Mouse (Mus musculus): ENCODE data around the gene Rnf113a2. TPM values are rescaled to one million over a fixed set of nuclear protein-coding genes. Genes with fewer than 3 reads are reported as not detected.

The Rnf113a2 gene
- 28.4 and 33.5 TPM in 2 replicates for total RNA-seq (2015)
- total RNA-seq (2017) = 27.4 and 31.9 TPM in 2 replicates

DNA sequence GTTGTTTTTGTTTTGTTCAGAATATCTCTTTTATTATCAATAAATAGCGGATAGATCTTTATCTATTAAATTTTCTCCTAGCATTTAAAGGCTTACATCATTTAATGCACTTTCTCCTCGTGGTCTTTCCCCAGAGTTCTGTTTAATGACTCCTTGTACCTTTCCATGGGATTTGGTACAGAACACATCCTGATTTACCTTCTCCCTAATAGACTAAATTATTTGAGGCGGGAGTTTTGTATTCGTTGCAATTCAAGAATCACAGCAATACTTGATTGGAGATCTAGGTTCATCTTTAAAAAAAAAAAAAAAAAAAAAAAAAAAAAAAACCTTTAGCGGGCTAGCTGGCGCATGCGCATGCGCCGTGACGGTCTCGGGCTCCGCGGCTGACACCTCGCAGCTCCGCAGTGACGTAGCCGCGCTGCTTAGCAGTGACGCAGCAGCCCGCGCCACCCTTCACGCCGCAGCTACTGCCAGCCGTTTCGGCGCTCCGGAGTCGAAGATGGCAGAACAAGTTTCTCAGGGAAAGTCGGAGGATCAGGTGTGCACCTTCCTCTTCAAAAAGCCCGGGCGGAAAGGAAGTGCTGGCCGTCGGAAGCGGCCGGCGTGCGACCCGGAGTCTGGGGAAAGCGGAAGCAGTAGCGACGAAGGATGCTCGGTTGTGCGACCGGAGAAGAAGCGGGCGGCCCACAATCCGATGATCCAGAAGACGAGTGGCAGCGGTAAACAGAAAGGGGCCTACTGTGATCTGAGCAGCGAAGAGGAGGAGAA, at the start of gene Rnf113a2:
Gene Rnf113a2 (plus strand): TSS at position 363 of the 771 bp plus-strand sequence.
- ATAC-seq (replicated peaks; ENCODE audit: poor library complexity) = peak; percentile 100

DNA sequence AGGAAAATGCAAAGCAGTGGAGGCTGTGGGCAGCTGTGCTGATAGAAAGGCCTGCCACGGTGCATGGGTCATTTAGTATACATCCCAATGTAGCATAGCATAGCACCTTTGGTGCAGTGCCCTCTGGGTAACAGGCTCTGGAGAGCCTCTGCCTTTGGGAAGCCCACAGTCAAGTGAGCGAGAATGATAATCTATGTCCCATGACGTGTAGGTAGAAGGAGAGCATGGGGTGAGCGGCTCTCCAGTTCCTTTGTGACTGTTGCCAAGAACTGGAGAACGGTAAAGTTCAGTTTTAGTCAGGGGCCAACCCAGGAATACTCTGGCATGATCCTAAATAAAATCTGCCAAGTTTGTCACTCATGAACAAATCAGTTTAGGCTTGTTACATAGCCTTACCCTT, 45.3 kb upstream of the Rnf113a2 start:
- ATAC-seq (replicated peaks; ENCODE audit: poor library complexity) = no peak

DNA sequence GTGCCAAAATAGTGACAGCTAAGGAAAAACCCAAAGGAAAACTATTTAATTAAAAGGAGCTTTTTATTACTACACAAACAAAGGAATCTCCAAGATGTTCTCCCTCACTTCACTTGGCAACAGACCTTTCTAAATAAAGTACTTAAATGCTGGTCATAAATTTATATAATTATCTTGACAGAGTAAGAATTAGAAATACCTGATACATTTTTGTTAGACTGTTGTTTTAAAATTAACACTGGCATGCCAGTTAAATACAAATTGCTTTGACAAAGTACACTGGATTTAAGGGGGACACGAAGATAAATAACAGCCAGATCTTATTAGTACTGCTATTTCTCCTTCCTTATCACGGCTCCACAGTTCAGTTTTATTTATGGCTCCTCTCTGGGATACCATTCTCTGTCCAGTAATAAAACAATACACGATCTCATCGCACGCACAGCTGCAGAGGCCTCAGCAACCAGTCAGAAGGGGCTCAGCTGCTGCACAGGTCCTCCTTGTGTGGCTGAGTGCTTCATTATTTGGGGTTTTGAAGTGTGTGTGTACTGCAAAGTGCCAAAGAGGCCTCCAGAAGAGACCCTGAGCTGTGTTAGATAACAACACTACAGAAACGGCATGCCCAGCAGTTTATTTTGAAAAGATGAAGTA, 43.0 kb upstream of the Rnf113a2 start:
- ATAC-seq (replicated peaks; ENCODE audit: poor library complexity) = no peak

DNA sequence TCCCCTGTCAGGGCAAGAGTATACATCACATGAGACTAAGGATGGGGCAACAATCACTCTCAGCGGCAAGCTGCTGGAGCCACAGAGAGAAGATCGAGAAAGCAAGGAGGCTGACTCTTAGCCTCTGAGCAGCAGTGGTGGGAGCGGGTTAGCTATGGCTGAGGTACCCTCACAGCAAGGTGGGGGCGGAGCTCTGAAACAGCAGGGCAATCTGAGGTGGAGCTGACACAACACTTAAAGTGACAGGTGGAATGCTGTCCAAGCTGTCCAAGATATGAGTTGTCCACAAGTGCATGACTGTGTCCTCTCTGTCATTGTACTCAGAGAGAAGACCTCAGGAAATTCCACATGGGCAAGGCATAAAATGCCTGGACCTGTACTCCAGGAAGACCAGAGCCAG, 34.6 kb upstream of the Rnf113a2 start:
- ATAC-seq (replicated peaks; ENCODE audit: poor library complexity) = no peak

DNA sequence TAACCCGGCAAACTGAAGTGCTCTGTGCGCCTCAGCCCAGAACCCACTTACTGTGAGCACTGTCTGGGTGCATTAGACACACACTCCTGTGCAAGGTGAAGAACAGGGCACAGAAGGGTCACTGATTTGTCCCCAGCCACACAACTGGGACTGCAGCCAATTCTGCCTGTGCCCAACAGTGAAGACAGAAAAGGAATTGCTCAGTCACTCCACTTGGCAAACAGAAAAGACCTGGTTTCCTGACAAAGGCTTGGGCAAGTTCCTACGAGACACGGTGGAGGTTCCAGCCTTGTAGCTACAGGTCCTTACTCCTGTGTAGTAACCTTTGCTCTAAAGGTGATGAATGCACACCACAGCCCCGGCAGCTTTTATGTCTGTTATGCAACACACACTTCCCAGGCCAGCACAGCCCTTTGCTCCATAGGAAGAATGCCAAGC, 32.3 kb upstream of the Rnf113a2 start:
- ATAC-seq (replicated peaks; ENCODE audit: poor library complexity) = peak; percentile 49

DNA sequence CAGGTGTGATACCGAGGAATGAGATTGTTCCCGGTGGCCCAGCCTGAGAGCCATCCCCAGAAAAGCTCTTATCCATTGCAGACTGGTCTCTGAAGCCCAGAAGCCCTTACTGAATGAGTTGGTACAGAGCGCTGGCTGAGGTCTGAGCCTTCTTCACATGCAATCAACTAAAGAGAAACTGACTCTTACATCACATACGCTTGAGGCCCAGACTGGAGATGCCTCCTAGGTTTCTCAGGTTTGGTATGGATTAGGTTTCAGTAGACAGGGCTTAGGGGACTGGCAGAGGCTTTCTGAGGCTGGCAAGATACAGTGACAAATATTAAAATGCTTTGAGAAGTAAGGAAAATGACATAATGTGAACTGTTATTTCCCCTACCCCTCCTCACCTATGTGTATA, 31.6 kb upstream of the Rnf113a2 start:
- no peak for ATAC-seq (replicated peaks; ENCODE audit: poor library complexity)

DNA sequence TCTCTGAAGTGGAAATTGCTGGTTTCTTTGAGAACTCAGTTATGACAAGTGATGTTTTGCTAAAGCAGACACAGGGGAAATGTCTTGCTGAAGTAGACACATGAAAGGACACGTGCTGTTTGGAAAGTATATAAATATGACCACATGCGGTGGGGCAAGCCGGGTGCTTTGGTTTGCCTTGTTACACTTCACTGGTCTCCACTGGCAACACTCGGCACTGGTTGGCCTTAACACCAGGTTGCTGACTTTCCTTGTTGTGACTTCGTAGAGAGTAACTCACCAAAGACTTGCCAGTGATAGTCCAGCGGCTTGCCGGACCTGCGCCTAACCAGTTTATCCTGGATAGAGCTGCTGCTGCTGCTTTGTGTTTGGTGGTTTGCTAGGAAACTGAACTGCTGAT, 28.9 kb upstream of the Rnf113a2 start:
- no peak for ATAC-seq (replicated peaks; ENCODE audit: poor library complexity)

DNA sequence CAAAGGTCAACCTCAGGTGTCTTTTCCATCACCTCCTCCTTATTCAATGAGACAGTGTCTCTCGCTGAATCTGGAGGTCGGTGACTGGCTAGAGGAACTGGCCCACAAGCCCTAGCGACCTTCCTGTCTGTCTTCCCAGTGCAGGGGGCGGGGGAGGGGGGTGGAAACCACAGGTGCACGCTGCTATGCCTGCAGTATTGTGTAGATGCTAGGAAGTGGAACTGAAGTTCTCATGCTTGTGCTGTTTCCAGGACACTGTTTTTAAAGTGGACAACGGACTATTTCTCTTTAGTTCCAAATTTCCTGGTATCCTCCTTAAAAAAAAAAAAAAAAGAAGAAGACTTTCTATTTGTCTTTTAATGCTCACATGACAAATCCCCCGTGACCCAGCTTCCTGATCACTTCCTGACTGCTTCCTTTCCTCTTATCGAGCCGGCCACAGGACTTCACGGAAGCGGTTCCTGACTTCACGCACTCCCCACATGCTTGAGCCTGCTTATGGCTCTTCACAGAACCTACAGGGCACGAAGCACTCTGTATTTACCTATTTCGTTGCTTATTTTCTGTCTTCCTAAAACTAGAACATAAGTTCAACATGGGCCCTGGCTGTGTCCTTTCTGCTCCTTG, 28.1 kb upstream of the Rnf113a2 start:
- ATAC-seq (replicated peaks; ENCODE audit: poor library complexity) = peak; percentile 77

DNA sequence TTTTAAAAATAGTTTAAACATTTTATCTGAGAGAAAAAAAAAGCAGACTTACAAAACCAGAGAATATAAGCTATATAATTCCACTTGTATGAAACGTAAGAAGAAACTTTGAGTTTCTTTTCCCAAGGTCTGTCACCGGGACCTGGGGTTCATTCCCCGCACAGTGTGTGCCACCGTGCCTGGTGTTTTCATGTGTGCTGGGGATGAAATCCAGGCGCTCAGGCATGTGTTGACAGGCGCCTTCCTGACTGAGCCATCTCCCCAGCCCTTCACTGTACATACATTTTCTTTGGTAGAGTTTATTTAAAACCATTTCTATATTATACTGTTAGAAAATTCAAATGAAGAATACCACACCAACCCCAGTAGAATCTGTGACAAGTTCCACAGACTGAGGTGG, 26.7 kb upstream of the Rnf113a2 start:
- no peak for ATAC-seq (replicated peaks; ENCODE audit: poor library complexity)

DNA sequence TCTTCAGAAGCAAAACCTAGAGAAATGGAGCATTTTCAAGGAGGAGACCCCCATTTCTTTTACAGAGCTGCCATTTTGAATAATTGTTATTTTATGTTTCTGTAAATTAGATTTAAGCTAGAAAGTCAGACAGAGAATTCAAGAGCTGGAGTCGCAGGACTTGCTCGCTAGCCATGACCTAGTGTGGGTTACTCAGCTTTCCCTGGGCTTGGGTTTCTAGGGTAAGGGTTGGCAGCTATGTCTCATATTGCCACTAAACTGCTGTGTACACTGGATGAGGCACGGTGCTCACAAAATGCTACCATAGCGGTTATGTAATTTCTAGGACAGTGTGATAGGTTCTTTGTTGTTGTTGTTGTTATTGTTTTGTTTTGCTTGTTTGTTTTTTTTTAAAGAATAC, 24.3 kb upstream of the Rnf113a2 start:
- ATAC-seq (replicated peaks; ENCODE audit: poor library complexity) = no peak

DNA sequence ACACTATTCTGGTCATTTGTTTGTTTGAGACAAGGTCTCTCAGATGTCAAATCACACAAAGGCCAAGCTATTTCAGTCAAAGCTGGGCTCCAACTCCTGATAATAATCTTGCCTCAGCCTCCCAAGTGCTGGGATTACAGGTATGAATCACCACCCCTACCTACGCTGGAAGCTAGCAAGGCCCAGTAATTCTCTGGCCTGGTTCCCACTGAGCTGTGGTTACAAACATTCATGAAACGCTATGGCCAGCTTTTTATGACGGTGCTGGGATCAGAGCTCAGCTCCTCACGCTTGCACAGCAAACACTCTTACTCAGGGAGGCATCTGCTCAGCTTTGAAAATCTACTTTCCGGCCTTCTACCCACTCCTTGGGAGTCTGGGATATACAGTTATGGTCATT, 23.1 kb upstream of the Rnf113a2 start:
- no peak for ATAC-seq (replicated peaks; ENCODE audit: poor library complexity)

DNA sequence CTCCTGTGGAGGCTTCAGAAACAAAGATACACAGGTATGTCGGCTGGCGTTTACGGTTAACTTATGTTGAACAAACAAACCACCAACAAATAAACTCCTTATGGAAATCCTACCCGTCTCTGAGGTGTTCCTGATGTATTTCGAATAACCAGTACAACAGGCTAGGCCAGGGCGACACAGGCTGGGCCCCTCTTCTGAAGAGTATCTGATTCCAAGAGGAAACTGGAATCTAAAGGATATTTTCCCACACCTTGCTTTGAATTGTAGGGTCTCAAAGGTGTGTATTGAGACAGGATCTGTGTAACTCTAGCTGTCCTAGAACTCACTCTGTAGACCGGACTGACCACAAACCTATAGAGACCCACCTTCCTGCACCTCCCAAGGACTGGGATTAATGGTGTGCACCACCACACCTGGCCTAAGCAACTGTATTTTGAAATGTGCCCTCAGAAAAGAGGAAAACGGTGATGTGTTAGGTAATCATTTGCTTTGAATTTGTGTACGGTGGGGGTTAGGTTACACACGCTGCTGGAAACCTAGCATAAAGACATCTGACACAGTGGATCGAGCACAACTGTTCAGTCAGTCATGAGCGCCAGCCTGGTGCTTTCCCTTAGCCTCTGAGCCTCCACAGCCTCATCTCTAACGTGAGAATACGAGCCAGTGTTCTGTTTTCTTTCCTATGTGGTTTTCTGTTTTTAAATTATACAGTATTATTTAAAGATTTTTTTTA, 19.9 kb upstream of the Rnf113a2 start:
- ATAC-seq (replicated peaks; ENCODE audit: poor library complexity) = no peak

DNA sequence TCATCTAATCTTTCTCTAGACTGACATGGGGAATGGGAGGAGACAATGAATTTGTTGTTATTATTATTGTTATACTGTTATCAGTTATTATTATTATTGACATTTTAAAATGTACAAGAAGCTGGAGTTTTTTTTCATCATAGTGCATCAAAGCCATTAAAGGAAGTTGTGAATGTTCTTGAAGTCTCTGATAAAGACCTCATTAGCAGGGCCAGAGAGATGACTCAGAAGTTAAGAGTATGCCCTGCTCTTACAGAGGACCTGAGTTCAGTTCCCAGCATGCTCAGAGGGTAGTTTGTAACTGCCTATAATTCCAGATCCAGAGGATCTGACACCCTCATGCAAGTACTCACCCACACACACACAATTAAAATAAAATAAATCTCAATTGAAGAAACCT, 19.3 kb upstream of the Rnf113a2 start:
- ATAC-seq (replicated peaks; ENCODE audit: poor library complexity) = no peak

DNA sequence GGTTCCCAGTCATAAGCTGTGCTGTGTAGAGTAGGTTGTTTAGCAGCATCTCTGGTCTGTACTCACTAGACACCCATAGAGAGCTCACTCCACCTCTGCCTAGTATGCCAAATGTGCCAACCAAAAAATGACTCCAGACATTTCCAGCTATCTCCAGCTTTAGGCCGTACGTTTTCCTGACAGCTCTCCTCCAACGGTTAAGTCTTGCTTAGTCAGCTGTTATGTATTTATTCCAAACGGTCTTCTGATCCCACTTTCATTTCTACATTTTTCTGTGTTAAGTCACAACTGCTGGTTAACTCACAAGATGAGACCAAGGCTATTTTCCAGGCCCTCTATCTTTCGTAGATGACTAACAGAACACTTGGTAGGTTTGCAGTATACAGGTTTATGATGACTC, 18.4 kb upstream of the Rnf113a2 start:
- no peak for ATAC-seq (replicated peaks; ENCODE audit: poor library complexity)

DNA sequence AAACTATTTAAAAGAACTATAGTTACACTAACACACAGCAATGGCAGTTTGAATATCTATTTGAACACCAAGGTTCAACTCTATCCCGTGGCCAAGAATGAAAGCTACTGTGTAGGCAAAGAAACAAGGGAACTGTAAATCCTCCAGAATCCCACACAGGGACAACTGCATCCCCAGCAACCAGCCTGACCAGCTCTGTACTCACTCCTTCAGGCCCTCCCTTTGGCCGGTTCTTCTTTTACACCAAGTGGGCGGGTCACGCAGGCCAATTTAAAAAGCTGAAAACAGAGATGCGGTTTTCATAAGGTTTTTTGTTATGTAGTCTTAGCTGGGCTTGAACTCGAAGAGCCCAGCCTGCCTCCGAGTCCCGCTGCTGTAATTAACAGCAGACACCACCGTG, 17.9 kb upstream of the Rnf113a2 start:
- ATAC-seq (replicated peaks; ENCODE audit: poor library complexity) = no peak

DNA sequence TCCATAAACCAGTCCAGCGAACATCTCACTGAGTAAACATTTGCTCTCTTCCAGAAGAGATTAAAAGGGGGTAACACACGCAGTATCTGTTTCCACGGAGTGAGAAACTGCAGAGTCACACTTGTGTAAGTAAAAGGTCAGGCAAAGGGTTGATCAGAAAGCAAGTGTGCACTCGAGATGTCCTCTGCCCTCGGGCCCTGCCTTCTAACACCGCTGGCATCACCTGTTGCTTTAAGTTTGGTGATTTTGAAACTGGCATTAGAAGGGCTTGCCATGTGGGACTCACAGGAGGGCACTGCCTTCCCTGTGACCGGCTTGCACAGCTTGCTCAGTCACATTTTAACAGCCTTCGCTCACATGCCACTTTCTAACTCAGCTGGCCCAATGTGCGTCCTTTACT, 17.3 kb upstream of the Rnf113a2 start:
- no peak for ATAC-seq (replicated peaks; ENCODE audit: poor library complexity)

DNA sequence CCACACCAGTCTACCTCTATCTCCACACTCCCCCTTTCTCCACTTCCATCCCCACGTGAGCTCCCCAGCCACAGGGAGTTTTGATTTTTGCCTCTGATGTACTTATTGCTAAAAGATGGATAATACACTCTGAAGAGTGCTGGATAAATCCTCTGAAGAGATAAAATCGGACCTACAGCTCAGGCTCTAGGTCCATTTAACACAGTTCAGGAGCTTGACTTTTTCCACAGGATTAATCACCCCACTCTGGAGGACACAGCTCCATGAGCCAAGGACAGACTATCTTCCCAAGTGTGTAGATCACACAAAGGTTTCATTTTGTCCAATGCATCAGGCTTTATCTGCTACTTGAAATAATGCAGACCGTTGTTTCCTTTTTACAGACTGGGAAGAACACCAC, 16.9 kb upstream of the Rnf113a2 start:
- ATAC-seq (replicated peaks; ENCODE audit: poor library complexity) = no peak

DNA sequence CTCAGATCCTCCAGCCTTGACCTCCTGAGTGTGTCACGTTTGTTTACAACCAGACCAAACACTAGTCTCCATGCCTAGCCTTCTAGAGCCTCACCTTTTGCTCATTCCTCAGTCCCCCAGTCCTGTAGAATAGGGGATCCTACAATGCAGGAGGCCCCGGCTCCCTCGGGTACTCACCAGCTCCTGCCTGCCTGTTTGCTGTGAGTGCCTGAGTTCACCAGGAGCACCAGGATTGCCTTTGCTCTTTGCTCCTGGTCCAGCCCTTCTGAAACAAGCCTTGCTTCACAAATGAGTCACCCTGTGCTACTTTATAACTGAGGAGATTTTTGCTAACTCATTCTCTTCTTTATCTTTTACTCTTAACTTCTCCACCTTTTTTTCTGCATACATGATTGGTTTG, 16.3 kb upstream of the Rnf113a2 start:
- ATAC-seq (replicated peaks; ENCODE audit: poor library complexity) = peak; percentile 11; the same call in 1 of the 2 replicates

DNA sequence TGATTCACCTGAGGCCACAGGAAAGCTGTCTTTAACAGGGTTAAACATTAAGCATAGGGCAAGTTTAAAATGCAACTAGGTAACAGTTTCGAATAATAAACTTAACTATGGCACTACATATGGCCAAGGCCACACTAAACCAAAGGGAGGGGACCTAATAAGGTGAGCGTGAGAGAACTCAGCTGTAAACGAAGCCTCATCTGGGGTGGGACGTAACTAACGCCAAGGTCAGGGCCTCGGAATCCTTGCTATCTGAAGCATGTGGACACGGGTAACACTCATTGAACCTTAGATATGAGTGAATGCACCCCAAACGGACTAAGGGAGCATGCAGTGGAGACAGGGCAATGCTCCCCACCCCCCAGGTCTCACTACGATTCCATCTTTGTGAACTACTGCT, 14.1 kb upstream of the Rnf113a2 start:
- ATAC-seq (replicated peaks; ENCODE audit: poor library complexity) = no peak

DNA sequence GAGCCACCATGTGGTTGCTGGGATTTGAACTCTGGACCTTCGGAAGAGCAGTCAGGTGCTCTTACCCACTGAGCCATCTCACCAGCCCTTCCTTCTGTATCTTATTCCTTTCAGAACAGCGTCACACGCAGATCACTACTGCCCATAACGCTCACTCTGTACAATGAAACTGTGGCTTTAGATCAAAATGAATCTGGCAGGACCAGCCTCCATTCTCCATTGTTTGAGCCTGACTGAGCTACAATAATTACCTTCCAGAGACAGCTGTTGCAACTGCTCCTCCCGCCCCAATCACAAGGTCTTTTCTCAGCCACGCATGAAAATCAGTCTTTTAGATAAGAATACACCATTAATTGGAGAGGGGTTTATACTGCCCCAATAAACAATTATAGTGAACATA, 12.5 kb upstream of the Rnf113a2 start:
- no peak for ATAC-seq (replicated peaks; ENCODE audit: poor library complexity)

DNA sequence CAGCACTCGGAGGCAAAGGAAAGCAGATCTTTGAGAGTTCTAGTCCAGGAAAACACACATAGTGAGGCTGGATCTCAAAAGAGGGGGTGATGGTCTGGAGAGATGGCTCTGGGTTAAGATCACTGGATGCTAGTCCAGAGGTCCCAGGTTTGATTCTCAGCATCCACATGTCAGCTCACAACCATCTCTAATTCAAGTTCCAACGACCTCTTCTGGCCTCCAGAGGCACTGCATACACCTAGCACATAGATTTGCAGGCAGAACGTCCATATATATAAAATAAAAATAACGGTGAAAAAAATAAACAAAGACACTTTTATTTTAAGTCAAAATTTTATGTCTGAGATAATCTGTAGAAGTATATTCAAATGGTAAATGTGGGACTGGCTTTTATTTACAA, 9.7 kb upstream of the Rnf113a2 start:
- no peak for ATAC-seq (replicated peaks; ENCODE audit: poor library complexity)

Data from megakaryocyte progenitor cell, adult 5-6 weeks (primary cell).